Mouse (Mus musculus) kidney, postnatal 14 days (tissue): ENCODE results near the gene Pecam1.
A peak's percentile ranks its signal among the peaks of the same experiment; 100 is the strongest.
"Not testable (repeated sequence)": the region's sequence is repeated elsewhere in the genome, so short reads cannot be mapped to it uniquely, and the experiment has no call there.

Experiments
- DNase-seq: peaks from one replicate; pipeline ENCODE4 v3.0.0; 2022; ENCODE audit warnings: mixed read lengths

The Pecam1 gene

DNA sequence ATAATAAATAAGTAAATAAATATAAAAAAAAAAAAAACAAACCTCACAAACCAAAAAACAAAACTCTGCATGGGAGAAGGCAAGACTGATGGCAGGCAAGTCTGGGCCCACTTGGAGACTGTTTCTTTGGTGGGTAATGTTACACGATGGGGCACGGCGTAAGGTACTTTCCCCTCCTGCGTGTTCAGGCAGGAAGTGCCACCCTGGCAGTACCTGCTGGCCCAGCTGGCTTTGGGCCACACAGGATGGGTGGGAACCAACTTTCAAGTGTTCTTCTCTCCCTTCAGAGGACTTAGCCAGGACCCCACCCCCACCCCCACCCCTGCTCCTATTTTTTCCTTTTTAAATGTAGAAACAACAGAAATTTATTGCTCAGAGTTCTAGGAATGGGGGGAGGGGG is 85.1 kb downstream of the Pecam1 start:
- DNase-seq, result peak; percentile 59

DNA sequence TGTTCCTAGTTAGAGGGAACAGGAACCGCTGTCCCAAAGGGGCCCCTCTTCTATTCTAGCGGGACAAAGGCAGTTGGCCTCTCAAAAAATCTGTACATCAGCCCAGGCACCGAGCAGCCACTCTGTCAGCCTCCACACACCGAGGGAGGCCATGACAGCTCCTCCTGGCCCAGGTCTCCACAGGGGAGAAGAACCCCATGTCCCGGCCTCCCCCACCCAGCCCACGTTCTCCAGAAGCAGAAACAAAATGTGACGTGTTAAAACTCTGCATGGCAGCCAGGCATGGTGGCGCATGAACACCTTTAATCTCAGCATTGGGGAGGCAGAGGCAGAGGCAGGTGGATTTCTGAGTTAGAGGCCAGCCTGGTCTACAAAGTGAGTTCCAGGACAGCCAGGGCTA is 85.7 kb downstream of the Pecam1 start:
- DNase-seq, result no peak

- DNase-seq, result no peak
These were observed 86.6 kb downstream of the Pecam1 start for GRCm38 (mm10) chr11:106663838-106664237.

GRCm38 (mm10) chr11:106662634-106663407 is 87.6 kb downstream of the Pecam1 start:
- DNase-seq, result no peak

GRCm38 (mm10) chr11:106660453-106661081 is 89.9 kb downstream of the Pecam1 start:
- DNase-seq, result peak; percentile 60

- peak; percentile 82 for DNase-seq
These were observed 90.7 kb downstream of the Pecam1 start for GRCm38 (mm10) chr11:106659598-106660295.

DNA sequence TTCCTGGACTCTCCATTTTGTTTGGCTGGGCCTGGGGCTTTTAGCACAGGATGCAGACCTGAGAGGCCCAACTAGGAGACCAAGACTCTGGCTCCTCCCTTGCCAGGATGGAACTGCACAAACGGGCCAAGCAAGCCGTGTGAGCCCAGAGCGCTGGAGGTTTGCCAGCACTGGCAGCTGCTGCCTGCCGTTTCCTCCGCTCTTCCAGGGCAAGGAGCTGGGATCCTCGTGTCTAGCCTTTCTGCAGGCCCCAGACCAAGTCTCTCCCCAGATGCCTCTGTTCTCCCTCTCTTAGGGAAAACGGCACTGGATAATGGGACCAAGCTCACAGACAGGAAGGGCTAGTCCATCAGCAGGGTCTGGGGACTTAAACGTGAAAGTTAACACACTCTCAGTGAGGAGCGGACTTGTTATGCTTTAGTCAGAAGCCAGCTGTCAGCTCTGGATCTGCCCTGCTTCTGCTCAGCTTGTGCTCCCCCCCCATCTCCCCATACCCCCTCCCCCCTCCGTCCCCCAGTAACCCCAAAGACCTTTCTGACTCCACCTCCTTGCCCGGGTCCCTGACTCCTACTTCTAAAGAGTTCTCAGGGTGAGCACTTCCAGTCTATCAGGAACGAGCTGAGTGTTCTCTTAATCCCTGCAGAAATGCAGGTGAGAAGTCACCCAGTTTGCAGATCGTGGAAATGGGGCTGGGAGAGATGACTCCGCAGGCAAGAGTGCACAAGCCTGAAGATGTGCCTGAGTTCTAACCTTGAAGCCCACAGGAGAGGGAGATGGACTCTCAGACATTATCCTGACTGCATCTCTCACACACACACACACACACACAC is 92.2 kb downstream of the Pecam1 start:
- peak; percentile 89 for DNase-seq

DNA sequence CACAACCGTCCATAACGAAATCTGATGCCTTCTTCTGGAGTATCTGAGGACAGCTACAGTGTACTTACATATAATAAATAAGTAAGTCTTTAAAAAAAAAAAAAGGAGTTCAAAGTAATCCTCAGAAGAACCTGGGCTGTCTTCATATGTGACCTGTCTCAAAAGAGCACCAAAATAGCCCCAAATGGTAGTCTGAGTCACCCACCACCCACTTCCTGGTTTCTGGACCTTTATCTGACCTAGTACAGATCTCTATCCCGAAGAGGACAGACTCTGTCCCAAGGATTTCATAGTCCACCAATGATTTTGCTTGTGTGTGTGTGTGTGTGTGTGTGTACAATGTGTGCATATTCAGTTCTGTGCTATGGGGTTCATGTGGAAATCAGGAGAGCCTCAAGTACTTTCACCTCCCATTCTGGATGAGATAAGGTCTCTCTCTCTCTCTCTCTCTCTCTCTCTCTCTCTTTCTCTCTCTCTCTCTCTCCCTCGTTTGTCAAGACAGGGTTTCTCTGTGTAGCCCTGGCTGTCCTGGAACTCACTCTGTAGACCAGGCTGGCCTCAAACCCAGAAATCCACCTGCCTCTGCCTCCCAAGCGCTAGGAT is 93.4 kb downstream of the Pecam1 start:
- DNase-seq, result not testable (repeated sequence)

GRCm38 (mm10) chr11:106648347-106648746 is 102.1 kb downstream of the Pecam1 start:
- DNase-seq, result peak; percentile 75

GRCm38 (mm10) chr11:106642966-106643637 is 107.3 kb downstream of the Pecam1 start:
- DNase-seq, result no peak

- no peak for DNase-seq
These were observed 108.8 kb downstream of the Pecam1 start for GRCm38 (mm10) chr11:106641580-106641979.

DNA sequence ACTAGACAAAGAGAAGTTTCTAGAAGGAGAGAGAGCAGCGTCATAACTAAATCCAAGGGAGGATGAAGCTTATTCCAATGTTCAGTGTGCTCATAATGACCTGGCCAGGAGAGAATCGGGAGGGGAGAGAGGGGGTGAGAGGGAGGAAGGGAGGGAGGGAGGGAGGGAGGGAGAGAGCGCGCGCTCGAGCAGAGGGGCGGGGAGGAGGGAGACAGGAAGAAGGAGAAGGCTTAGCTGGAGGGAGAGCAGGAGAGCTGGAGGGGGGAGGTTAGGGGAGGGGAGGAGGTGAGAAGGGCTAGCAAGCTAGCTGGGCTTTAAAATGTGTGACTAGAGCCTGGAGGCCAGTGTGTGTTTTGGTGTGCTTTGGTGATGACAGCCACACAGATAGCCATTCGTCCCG is 110.4 kb downstream of the Pecam1 start:
- no peak for DNase-seq

DNA sequence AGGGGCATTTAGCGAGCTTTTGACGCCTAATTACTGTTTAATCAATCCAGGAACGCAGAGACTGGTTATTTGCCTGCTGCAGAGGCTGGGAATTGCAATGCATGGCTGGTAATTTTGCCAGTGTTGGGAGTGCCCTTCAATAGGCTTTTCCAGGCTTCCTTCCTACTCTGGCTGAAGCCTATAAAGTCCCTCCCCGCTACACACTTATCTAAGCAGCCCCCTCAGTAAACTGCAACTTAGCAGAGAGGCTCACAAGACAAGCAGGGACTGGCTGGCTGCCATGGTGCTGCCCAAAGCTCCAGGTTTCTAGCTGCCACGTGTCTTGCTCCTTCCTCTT is 111.1 kb downstream of the Pecam1 start:
- no peak for DNase-seq

- no peak for DNase-seq
These were observed 111.7 kb downstream of the Pecam1 start for GRCm38 (mm10) chr11:106638551-106639355.

GRCm38 (mm10) chr11:106637754-106638153 is 112.7 kb downstream of the Pecam1 start:
- DNase-seq, result no peak

DNA sequence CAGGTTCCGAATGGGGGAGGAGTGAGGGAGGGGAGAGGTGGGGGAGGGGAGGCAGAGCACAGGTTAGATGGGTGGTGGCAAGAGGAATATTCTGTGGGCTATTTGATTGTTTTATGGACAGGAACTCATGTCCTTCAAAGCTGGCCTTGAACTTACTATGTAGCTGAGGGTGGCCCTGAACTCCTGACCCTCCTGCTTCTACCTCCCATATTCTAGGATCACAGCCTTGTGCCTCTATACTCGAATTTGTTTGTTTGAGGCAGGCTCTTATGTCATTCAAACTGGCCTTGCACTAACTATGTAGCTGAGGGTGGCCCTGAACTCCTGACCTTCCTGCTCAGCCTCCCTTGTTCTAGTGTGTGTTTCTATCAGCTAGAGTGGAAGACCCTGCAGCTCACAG is 114.5 kb downstream of the Pecam1 start:
- DNase-seq, result no peak

GRCm38 (mm10) chr11:106634175-106634574 is 116.3 kb downstream of the Pecam1 start:
- DNase-seq, result not testable (repeated sequence)

- DNase-seq, result no peak
These were observed 117.0 kb downstream of the Pecam1 start for GRCm38 (mm10) chr11:106633456-106633855.

DNA sequence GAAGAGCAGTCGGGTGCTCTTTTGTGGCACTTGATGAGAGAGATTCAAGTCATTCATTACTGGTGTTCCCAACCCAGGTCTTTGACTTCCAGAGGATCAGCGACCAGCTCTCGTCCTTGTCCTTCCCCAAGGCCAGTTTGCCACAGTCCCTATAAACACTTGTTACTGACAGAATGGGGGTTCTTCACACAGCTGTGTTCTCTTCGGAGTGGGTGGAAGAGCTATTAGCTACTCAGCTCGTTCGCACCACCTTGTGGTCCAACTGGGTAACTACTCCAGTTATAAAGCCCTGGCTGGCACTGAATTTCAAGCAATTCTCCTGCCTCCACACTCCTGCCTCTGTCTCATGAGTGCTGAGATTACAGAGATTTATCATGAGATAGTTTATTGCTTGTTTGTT is 122.7 kb downstream of the Pecam1 start:
- peak; percentile 73 for DNase-seq

GRCm38 (mm10) chr11:106625577-106625976 is 124.9 kb downstream of the Pecam1 start:
- no peak for DNase-seq

DNA sequence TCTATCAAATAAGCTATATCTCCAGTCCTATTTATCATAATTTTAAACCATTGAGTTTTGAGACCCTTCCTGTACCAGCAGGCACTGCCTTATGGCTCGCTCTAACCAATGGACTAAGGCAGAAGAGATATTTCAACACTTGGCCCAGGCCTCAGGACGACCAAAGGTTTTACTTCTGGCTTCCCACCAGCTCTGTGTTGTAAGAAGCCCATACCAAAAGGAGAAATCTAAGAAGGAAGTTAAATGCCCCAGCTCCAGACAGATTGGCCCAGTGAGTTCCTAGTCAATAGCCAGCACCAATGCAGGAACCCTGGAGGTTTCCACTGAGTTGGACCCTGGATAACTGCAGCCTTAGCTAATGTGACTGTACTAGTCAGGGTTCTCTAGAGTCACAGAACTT is 126.8 kb downstream of the Pecam1 start:
- DNase-seq, result no peak
